Mouse (Mus musculus) gastrocnemius, postnatal 4 days (tissue): ENCODE data around the gene Yod1. TPM values are rescaled to one million over a fixed set of nuclear protein-coding genes. Genes with fewer than 3 reads are reported as not detected.

ENCODE experiments used
- DNase-seq, 2 experiments: peaks; one replicate each; pipeline ENCODE4 v3.0.0; 2021 to 2022; ENCODE audit warnings: low spot score in 2 of 2, mixed read lengths in 2 of 2
- long read RNA-seq, 2 experiments: library from polyadenylated mRNA; stranded (forward); transcript quantifications; one replicate each; pipeline ENCODE4 v2.0.0; 2021
- total RNA-seq, 2 experiments: library from RNA; stranded (reverse); gene quantifications; 2 replicates each; pipeline ENCODE4 v1.2.3; 2021

Yod1 gene
- 1 to 10 TPM; 4.0 to 5.2 TPM for total RNA-seq
- long read RNA-seq, experiment 1 = 0 reads
- long read RNA-seq, experiment 2, full-length matches to known transcripts = 1 of 1 reads
- long read RNA-seq, experiment 2, partial matches to known transcripts = 0 of 1 reads
- long read RNA-seq, experiment 2, other reads (novel, unspliced or antisense) = 0 of 1 reads

DNA sequence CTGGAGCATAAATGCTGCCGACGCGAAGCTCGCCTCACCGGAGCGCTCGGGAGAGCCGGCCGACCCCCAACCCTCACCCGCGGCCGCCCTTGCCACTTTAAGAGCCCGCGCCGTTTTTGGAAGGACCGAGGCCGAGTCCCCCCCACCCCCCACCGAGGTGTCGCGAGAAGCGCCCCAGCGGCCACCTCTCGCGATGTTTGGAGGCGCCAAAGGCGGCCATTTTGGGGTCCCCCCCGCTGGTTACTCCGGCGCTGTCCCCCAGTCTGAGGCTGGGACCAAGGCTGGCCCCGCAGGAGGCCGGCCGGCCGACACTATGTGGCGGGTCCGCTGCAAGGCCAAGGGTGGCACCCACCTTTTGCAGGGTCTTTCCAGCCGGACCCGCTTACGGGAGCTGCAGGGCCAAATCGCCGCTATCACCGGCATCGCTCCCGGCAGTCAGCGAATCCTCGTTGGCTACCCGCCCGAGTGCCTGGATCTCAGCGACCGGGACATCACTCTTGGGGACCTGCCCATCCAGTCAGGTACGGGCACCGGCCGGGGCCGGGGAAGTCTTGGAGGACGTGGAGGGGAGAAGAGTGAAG, at the start of gene Yod1:
Gene Yod1 (plus strand): TSS at position 37 of the 581 bp plus-strand sequence.
- DNase-seq = peak; percentile 91 to 93

DNA sequence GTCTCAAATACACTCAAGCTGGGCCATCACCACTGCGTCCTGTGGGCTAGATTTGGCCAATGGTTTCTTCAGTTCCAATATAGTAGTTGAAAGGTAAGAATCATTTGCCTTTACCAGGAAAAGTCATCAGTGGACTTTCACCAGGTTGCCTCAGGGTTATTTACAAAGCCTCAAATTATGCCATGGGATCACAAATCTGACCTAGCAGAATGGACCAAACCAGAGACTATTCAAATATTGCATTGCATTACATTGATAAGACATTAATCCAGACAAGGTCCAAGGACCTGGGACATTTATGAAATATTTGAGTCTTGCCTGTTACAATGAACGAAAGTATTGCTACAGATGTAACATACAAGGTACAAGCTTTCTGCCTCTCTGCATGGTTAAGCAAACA, 38.6 kb upstream of the Yod1 start:
- no peak for DNase-seq

DNA sequence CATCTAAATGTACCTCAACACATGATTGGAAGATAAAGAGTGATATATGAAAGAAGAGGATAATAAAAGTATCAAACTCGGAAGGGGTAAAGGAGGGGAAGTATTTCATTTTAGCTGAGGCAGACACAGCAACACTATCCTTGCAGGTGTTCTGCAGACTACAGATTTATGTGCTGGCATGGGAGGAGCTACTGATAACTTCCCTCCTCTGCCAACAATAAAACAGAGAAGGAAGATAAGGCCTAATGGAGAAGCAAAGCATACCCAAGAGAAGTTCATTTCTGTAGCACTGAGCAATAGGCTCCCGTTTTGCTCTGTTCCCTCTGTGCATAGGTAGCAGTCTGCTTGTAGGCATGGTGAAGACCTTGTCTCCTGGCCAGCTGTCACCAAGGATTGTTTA, 36.1 kb upstream of the Yod1 start:
- DNase-seq = no peak

DNA sequence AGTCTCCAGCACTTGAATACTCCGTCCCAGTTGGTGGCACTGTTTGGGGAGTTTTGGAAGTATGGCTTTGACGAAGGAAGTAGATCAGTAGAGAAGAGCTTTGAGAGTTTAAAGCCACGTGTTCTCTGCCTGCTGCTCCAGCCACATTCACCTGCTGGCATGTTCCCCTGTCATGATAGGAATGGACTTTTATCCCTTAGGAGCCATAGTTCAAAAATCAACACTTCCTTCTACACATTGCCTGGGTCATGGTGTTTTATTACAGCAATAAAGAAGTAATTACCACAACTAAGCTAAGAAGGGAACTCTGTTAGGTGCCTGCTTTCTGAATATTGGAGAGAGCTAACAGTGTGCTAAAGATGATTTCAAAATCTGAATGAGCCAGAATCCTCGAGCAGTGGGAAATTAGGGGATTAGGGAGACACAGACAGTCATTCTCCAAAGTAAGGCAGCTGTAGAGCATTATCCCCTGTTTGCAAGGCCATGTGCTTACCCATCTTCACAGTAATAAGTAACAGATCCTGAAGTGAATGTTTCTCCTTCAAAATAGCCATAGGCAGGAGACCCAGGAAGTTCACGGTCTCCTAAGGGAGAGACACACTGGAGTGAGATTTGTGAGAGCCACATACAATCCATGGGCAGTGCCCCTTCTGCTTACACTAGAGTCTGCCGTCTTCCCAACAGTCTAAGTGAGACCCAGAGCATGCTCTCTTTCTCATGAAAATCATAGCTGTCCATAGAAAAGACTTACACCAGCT, 35.3 kb upstream of the Yod1 start:
- DNase-seq = no peak

DNA sequence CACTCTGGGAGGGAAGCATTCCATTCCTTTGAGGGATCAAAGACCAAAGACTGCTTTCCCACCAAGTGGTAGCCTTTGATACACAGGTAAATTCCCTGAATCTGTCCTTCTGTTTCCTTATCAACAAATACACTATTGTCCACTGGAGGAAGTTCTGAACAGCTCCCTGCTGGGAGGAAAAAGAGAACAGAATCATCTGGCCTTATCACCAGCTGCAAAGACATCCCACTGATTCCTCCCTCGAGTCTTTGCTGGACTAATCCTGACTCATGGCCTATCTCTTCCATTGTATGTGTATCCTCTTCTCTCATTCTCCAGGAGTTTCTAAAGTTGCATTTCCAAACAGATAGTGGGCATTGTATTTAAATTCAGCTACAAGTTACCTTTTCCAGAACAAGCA, 33.2 kb upstream of the Yod1 start:
- no peak for DNase-seq

DNA sequence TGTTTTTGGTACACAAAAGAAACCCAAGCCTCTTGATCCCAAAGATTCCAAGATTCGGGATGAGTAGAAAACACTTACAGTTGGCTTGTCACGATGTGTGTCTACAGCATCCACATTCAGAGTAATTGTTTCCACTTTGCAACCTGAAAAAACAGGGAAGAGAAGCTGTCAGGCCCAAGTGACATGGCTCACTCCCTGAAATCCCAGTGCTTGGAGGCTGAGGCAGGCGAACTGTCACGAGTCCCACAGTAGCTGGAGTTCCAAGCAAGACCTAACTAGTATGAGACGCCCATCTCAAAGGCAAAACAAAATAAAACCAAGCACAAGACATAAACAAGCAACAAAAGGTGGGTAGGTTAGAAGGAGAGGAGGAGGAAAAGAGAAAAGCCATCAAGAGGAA, 18.5 kb upstream of the Yod1 start:
- DNase-seq = no peak

DNA sequence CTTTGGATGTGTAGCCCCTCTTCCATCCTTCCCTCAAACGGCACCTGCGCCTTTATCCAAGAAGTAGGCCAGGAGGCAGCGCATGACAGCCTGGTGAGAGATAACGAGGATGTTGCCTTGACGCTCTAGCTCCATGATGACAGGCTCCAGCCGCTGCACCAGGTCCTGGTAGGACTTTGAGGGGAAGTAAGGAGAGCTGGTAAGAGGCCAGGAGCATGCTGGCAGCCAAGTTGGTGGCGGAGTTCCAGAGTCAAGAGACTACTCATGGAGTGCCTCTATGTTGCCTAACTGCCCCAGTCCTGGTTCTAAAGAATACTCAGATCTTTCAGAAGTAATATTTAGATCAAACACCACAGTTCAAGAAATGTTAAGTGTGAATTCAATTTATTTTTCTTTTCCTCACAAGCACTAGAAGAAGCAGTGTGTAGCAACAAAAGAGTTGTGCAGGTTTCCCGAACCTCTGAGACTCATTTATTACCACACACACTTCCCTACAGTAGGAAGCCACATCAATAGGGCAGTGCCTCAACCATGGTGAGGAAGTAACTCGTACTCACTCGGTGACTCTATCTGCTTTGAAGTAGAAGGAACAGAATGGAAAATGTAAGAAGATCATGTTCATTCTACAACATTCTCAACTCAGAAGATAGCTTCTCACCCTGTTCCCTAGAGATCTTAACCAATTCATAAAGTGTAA, 17.0 kb upstream of the Yod1 start:
- DNase-seq = no peak

DNA sequence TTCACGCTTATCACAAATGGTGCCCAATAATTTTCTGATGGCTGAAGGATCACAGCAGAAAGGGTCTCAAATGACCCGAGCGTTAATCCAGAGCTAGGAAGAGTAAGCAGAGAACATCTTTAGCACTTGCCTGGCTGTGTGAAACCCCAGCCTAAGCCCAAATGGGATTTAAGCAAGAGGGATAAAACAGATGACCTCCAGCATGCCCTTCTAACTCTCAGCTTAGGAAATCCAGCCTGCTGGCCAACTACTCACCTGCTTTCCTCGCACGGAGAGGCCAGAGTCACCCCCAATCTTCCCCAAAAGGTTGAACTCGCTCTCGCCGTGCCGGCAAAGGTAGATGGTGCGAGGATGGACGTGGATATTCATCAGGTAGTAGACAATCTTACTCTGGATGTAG, 15.2 kb upstream of the Yod1 start:
- no peak for DNase-seq

DNA sequence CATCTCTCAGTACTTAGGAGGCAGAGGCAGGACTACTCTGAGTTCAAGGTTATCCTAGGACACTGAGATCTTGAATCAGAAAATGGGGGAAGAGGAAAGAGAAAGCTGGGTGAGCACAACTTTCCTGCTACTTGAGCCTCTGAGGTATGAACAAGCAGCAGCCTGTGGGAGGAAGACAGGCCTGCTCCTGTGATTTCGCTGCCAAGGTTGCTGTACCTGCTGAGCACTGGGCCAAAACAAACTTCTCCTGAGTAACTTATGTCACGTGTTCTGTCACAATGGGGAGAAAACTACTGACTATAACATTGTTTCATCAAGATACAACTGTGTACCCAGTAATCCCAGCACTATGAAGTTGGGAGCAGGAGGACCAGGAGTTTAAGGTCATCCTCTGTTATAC, 13.5 kb upstream of the Yod1 start:
- no peak for DNase-seq

DNA sequence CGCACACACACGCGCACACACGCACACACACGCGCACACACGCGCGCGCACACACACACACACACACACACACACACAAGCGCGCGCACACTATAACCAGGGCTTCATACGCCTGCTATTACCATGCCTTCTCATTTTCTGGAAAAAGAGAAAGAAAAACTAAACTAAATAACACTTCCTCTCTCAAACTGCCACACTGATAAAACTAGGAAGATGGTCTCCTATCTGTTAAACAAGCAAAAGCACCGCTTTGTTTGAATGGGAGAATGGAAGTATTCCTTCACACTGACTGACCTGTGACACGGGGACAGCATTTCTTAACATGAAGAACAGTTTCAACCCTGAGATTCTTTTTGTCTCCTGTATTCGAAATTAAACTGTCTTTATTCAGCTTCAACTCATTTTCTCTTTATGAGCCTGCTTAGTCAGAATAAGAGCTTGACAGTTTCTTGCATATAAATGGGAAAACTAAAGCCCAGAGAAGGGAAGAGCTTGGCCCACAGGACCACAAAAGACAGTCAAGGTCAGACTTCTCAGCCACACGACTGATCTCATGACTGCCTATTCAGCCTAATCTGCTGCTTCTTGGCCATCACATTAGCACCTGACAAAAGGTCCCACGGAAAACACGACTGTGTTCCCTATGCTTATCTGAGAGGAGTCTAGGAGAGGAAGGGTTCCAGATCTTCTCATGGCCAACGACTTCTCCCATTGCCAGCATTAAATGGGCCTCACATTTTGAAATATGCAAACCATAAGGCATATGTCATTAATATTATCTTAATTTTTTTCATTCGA, 6.6 kb upstream of the Yod1 start:
- DNase-seq = no peak

DNA sequence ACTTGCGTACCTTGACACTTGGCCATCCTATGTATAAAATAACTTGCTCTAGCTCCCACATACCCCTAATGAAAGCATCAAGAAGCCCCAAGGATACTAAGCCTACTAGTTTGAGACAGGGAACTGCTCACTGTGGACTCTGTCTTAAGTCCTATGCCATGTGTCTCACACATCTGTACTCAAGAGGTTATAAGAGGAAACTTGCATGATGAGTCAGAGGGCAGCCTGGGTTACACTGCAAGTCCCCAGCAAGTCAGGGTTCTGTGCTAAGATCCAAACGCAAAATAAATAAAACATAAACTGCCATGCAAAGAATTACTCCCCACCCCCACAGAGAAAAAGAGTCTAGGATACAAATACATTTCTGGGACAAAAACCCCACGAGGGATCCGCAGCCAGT, 3.1 kb upstream of the Yod1 start:
- DNase-seq = no peak

DNA sequence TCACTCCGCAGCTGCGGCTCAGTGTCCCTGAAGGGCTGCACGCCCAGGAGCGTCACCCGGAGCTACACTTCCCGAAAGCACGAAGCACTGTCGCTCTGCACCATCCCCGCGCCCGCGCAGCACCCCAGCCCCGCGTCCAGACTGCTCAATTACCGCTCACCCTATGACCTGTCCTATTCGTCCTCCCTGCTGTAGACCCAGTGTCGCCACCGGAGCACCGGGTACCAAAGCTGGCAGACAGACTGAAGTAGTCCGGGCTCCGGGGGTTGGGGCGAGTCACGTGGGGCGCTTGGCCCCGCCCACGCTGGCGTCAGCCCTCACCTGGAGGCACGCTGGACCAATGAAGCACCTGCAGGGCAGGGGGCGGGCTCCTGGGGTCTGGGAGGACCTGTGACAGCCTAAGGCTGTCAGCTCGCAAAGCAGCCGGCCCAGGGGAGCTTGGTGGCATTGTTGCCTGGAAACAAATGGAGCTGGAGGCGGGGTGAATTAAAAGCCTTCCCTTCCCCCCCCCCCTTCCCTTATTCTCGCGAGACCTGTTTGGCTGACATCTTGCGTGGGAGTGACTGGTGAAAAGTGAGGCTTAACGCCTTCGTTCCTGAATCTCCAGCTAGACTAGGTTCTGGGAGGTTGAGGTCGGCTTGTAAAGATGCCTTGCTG, 1.4 kb upstream of the Yod1 start, which contains the start of gene Gm29427:
Gene Gm29427 (minus strand): TSS at position 239 of the 657 bp plus-strand sequence.
- peak; percentile 59 to 82 for DNase-seq

DNA sequence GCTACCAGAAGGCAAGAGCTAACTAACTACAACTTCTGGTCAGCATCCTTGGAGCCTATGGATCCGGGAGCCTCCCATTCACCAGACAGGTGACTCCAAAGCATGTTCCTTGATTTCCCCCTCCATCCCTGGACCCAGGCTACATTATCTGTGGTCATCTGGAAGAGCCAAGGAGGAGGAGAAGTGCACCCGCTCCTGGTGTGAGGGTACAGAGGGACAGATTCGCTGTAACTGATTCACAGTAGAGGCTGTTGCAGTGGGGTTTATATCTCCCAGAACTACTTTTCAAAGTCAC, 962 bp upstream of the Yod1 start:
- DNase-seq = no peak

DNA sequence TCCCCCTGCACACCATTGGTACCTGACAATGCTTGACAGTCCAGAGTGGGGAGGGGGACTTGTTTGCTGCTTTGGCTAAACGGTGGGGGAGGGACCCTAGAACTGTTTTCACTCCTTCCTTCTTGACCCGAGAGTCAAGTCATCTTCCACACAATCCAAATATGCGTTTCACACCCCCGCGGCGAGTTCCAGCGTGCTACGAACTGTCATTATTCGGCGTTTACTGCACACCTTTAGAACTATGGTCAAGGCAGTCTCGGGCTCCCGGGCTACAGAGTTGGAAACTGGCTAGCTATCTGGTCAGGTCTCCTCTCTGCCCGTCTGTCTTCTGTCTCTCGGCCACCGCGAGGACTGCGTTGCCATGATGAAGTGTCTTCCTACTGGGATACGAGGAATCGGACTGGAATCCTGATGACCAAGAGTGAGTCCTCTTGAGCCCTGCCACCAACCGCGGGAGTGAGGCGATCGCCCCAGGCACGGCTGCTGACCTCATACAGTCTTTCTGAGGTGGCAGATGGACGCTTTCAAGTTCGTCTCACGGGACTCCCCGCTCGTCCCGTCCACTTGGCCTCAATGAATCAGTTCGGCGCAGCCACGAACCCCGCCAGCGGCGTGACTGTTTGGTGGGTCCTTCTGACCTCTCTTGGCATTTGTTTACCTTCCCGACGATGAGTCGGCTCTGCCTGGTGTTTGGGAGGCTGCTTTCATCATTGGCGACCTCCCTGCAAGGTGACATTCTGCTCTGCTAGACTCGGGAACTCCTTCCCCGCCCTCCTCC, 425 bp upstream of the Yod1 start:
- DNase-seq = peak in 1 of 2 experiments; percentile 36

DNA sequence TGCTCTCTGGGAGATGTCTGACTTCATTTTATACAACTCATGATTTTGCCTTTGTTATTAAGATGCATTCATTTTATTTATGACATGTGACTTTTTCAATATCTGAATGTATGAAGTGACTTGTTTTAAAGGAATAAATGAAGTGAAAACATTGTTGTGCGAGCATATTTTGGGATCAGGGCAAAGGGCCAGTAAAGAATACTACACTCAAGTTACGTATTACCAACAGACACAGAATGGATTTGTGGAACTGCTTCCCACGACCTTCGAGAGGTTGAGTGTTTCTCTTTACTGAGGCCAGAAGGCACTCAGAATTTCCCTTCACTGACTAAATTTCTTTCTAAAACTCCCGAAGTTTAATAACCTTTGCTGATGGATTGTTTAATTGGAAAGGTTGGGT, 7.1 kb downstream of the Yod1 start:
- no peak for DNase-seq

DNA sequence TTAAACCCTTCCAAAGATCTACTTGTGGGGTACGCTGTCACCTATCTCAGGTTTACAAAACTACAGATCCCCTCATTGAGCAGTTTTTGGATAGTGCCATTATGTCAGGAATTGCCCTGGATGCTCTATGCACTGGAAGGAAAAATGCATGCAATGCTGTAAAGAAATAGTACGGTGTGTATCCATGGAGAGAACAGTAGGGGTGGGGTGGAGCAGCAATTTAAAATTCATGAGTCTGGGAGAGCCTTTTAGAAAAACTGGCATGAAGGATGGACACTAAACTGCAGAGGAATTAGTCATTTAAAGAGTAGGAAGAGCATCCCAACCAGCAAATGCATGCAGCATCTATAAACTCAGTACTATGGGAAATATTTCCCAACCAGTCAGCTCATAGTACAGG, 9.3 kb downstream of the Yod1 start:
- no peak for DNase-seq

DNA sequence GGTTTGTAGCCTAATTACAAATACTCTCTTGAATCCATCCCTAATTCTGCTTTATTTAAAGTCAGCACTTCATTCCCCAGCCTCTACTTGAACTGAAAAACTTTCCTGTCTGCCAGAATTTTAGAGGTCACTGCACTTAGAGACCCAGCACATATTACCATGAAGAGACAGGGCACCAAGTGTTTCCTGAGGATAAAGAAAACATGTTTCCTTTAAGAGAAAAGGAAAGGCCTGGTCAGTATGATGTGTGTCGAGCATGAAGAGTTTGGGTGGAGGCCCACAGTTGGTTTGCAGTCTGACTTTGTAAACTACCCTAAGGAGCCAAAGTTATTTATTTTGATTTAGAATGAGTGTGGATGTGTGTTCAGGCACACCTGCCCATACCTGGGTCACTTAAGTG, 10.9 kb downstream of the Yod1 start:
- DNase-seq = no peak

DNA sequence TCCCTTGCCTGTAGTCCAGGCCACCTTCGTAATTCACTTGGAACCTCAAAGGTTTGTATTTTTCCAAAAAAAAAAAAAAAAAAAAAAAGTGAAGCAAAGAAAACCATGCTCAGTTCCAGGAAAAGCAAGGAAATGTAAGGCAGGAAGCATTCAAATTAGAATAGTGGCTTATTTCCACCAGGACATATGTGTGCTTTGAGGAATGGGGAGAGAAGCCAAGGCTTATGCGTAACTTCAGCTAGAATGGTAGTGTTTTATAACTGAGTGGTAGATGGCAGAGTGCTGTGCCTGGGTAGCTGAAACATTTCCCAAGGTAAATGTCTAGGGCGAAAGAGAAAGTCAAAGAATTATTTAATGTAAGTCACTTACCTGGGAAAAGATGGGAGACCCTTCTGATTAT, 11.6 kb downstream of the Yod1 start:
- no peak for DNase-seq

DNA sequence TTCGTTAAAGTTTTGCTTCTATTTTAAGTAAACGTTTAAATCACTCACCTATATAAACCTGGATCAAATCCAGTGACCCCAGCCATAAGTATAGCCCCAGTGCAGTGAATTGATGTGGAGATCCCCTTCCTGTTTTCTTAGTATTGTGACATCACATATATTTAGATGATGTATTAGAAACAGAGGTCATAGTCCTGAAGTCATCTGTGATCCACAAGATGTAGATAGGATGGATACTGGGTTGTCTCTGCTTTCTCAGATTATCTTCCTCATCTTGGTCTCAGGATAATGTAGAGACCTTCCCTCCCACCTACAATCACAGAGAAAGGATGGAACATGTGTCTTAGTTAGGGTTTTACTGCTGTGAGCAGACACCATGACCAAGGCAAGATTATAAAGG, 12.0 kb downstream of the Yod1 start, which contains the start of gene Pfkfb2:
Gene Pfkfb2 (minus strand): TSS at position 101 of the 400 bp plus-strand sequence.
- DNase-seq = no peak

DNA sequence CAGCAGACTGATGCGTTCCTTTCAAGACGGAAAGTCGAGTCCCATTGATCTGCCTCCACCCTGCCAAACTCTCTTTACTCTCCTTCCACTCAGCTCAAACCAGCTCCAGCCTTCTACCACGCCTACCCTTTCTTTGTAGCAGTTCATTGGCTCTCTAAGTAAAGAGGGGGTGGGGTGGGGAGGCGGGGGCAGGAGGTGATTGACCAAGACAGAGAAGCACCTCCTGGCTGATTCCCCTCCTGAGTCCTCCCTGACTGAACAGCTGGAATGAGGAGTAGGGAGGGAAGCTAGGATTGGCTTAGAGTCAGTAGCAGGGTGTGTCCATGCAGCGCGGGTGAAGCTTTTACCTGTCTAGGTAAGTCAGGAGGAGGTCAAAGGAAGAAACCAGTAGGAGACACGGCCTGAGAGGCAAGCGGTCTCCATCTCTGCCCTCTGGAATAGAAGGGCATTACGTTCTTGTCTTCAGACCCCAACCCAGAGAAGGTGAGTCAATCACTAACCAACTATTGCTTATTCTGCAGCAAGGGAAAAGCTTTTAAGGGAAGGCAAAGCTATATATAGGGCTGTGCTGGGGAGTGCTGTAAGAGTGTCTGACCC, 14.7 kb downstream of the Yod1 start, which contains the start of gene AA986860:
Gene AA986860 (plus strand): TSS at position 236 of the 597 bp plus-strand sequence.
- no peak for DNase-seq
